23 mouse cellular contexts compared by ENCODE assay signal in the genomic region with DNA sequence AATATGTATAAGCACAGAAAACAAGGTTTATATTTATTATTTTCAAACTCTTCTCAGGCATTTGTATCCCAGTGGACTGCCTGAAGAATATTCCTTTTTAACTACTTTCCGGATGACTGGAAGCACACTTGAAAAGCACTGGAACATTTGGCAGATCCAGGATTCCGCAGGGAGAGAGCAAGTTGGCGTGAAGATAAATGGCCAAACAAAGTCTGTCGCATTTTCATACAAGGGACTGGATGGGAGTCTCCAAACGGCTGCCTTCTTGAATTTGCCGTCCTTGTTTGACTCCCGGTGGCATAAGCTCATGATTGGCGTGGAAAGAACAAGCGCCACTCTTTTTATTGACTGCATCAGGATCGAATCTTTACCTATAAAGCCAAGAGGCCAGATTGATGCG. TPM values are rescaled to one million over a fixed set of nuclear protein-coding genes. Genes with fewer than 3 reads are reported as not detected.
DNase-seq lines count a peak whose midpoint lies in the region; ATAC-seq and TF ChIP-seq lines count a peak whose summit lies in the region.
"Had no signal": no experiment of that assay in that cellular context is flagged by ENCODE, and none has a peak within 500 bp of the region (broad histone marks: within the 10 kb centered on the region; RNA-seq: fewer than 3 reads in every experiment).

No protein-coding gene starts in this region.

- DNase-seq in cerebellum, postnatal 14 days, result peak; percentile 38 to 62
- DNase-seq in cerebellum, adult 11 months, result no peak
- no peak for DNase-seq in frontal cortex, postnatal 25 days (ENCODE audit: low spot score in 2 of 2)
- DNase-seq in left cerebral cortex, postnatal 4 days, result peak; percentile 9
- DNase-seq in left cerebral cortex, adult 18-20 months (ENCODE audit: low spot score in 2 of 2), result no peak
- peak; percentile 60 for DNase-seq in brain, embryonic 14.5 days (ENCODE audit: low read depth)
- DNase-seq in adrenal gland, postnatal 14 days, result no peak
- DNase-seq: adrenal gland, postnatal 36 days; gastrocnemius, postnatal 25 days; heart, adult 11 months; kidney, adult 18-20 months; kidney, postnatal 25 days; liver; lung, adult 2 months; lung, postnatal 10 days had no signal

- no peak for TF ChIP-seq CTCF in brain, embryonic 14.5 days (IDR thresholded peaks at IDR 0.05; ENCODE audit: borderline replicate concordance, extremely low read depth, insufficient read depth, insufficient read length)

- intact Hi-C loops in left cerebral cortex, postnatal 4 days (cut with DNase I), result loop anchor here (5.0 kb wide), 1 partner anchor 47 kb away; no protein-coding TSS in a partner anchor

- ATAC-seq in frontal cortex, adult (ENCODE audit: low TSS enrichment), result peak; percentile 64
- ATAC-seq: CD4-positive, CD25-positive, alpha-beta regulatory T cell, adult 4 months; hindbrain, embryonic 16.5 days; midbrain, embryonic 13.5 days had no signal

- no peak for TF ChIP-seq POLR2A in brain, embryonic 14.5 days (IDR thresholded peaks at IDR 0.05; ENCODE audit: borderline replicate concordance, extremely low read depth, insufficient read depth, insufficient read length, poor library complexity, severe bottlenecking)

RNA-seq across cellular contexts. Expression of gene Col9a1, which starts 7.6 kb away (rescaled TPM):
- 1 to 10 TPM; 2.0 to 3.0 TPM for total RNA-seq in left cerebral cortex, postnatal 4 days (2021)
- total RNA-seq in left cerebral cortex, adult 18-20 months (2021), result under 1 TPM; 0.56 to 0.60 TPM
- polyA plus RNA-seq in brain, embryonic 14.5 days (2012; rRNA removed), result 1.4 and 1.5 TPM in 2 replicates
- total RNA-seq in adrenal gland, postnatal 14 days (2021), result 0.15 and 0.19 TPM in 2 replicates
- total RNA-seq: adrenal gland, postnatal 36 days; megakaryocyte-erythroid progenitor cell, adult 5-6 weeks; neutrophil, adult 5-6 weeks had no signal
- polyA plus RNA-seq: CD4-positive, CD25-positive, alpha-beta regulatory T cell, adult 4 months; macrophage; small intestine, adult 2 months had no signal

Comparison
In these comparisons a context has a peak if more than half of its experiments do, and no peak if none do; other contexts are left out.
1. DNase-seq: peak in cerebellum, postnatal 14 days (2 of 2), left cerebral cortex, postnatal 4 days (single experiment) and brain, embryonic 14.5 days (single experiment); none in cerebellum, adult 11 months (single experiment), frontal cortex, postnatal 25 days (0 of 2), left cerebral cortex, adult 18-20 months (0 of 2) and adrenal gland, postnatal 14 days (single experiment).